Comparison of ENCODE assay signal across 8 mouse cellular contexts in the genomic region with DNA sequence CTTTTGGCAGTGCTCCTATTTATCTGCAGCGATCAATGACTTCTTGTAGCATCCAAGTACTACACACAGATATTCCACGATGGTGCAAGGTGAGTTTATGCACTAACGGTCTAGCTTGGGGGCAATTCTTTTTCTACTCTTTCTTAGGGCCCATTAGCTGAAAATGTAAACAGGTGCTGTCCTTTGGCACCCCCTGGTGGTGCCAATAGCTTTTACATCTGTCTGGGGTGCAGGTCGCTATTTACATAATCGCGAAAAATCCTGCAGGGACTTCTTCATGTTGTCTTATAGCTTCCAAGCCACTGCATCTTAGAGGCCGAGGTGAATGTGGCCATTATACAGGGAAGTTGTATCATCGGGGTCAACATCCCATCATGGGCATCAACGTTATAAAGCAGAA.
DNase-seq lines count a peak whose midpoint lies in the region; ATAC-seq and TF ChIP-seq lines count a peak whose summit lies in the region.

No protein-coding gene starts in this region.

- no peak overlapping the region for H3K4me2 ChIP-seq in kidney, embryonic 16.5 days (replicated peaks; ENCODE audit: low read depth, low read length)
- H3K4me2 ChIP-seq in embryonic facial prominence, embryonic 11.5 days (ENCODE audit: low read depth, low read length), result no peak overlapping the region
- 0 out of 2 replicates have a peak overlapping the region, but pooled peaks have one; percentile 5 for H3K4me2 ChIP-seq in heart, embryonic 16.5 days (ENCODE audit: low read depth, low read length)
- H3K4me2 ChIP-seq in midbrain, postnatal 0 days (ENCODE audit: low read depth, low read length, poor library complexity, severe bottlenecking), result no peak overlapping the region

- no peaks in the 10 kb centered on the region for H3K36me3 ChIP-seq in kidney, embryonic 16.5 days (ENCODE audit: insufficient read depth, low read length)
- no peaks in the 10 kb centered on the region for H3K36me3 ChIP-seq in embryonic facial prominence, embryonic 11.5 days (replicated peaks; ENCODE audit: control insufficient read depth, insufficient read depth, low read depth, low read length)
- no peaks in the 10 kb centered on the region for H3K36me3 ChIP-seq in heart, embryonic 16.5 days (ENCODE audit: control insufficient read depth, insufficient read depth)
- no peaks in the 10 kb centered on the region for H3K36me3 ChIP-seq in midbrain, postnatal 0 days (ENCODE audit: insufficient read depth, low read length)

- peak; percentile 72 for TF ChIP-seq CTCF in midbrain, postnatal 0 days (IDR thresholded peaks at IDR 0.05)

- H3K27me3 ChIP-seq in kidney, embryonic 16.5 days (ENCODE audit: insufficient read depth, low read length), result no peaks in the 10 kb centered on the region
- no peaks in the 10 kb centered on the region for H3K27me3 ChIP-seq in embryonic facial prominence, embryonic 11.5 days (ENCODE audit: control insufficient read depth, insufficient read depth, low read length)
- no peaks in the 10 kb centered on the region for H3K27me3 ChIP-seq in heart, embryonic 16.5 days (ENCODE audit: control insufficient read depth, insufficient read depth, low read length)
- no peaks in the 10 kb centered on the region for H3K27me3 ChIP-seq in midbrain, postnatal 0 days (ENCODE audit: insufficient read depth, low read length)

- H3K27ac ChIP-seq in kidney, embryonic 16.5 days (ENCODE audit: low read length), result no peak overlapping the region
- no peak overlapping the region for H3K27ac ChIP-seq in embryonic facial prominence, embryonic 11.5 days (replicated peaks; ENCODE audit: low read depth, low read length)
- H3K27ac ChIP-seq in heart, embryonic 16.5 days (ENCODE audit: low read length), result no peak overlapping the region
- no peak overlapping the region for H3K27ac ChIP-seq in midbrain, postnatal 0 days (ENCODE audit: low read depth, low read length)

- H3K4me3 ChIP-seq in kidney, embryonic 16.5 days (ENCODE audit: low read length), result no peak overlapping the region
- no peak overlapping the region for H3K4me3 ChIP-seq in embryonic facial prominence, embryonic 11.5 days (ENCODE audit: low read depth, low read length)
- no peak overlapping the region for H3K4me3 ChIP-seq in heart, embryonic 16.5 days (ENCODE audit: low read length)
- no peak overlapping the region for H3K4me3 ChIP-seq in midbrain, postnatal 0 days (ENCODE audit: low read depth, low read length)

- WGBS in kidney, embryonic 16.5 days, result 38% methylated on average over 9 of the region's 9 CpGs
- WGBS in embryonic facial prominence, embryonic 11.5 days, result 44% methylated on average over 9 of the region's 9 CpGs
- 29% methylated on average over 9 of the region's 9 CpGs for WGBS in heart, embryonic 16.5 days
- WGBS in midbrain, postnatal 0 days, result 35% methylated on average over 9 of the region's 9 CpGs

- no peak overlapping the region for H3K9ac ChIP-seq in kidney, embryonic 16.5 days (replicated peaks; ENCODE audit: low read length)
- H3K9ac ChIP-seq in embryonic facial prominence, embryonic 11.5 days (replicated peaks; ENCODE audit: low read length), result no peak overlapping the region
- H3K9ac ChIP-seq in heart, embryonic 16.5 days (ENCODE audit: low read length), result no peak overlapping the region
- H3K9ac ChIP-seq in midbrain, postnatal 0 days (replicated peaks; ENCODE audit: low read length, poor library complexity, severe bottlenecking), result no peak overlapping the region

- peaks cover 4% of the 10 kb centered on the region; the same call in 1 of the 2 replicates for H3K4me1 ChIP-seq in kidney, embryonic 16.5 days (ENCODE audit: insufficient read depth, low read length)
- H3K4me1 ChIP-seq in embryonic facial prominence, embryonic 11.5 days (ENCODE audit: control insufficient read depth, insufficient read depth, low read length), result no peaks in the 10 kb centered on the region
- no peaks in the 10 kb centered on the region for H3K4me1 ChIP-seq in heart, embryonic 16.5 days (ENCODE audit: control insufficient read depth, insufficient read depth, low read length)
- no peaks in the 10 kb centered on the region for H3K4me1 ChIP-seq in midbrain, postnatal 0 days (ENCODE audit: insufficient read depth, low read length)

- peak; percentile 63 for DNase-seq in kidney, adult 18-20 months
- peak; percentile 6 for DNase-seq in adrenal gland, adult 8-10 months
- peak; percentile 86 for DNase-seq in embryonic facial prominence, embryonic 11.5 days (ENCODE audit: low spot score)
- peak; percentile 55 to 61 for DNase-seq in layer of hippocampus, postnatal 36 days
- DNase-seq in midbrain, postnatal 0 days (ENCODE audit: low spot score), result peak; percentile 66

- H3K9me3 ChIP-seq in kidney, embryonic 16.5 days (ENCODE audit: low read length), result no peaks in the 10 kb centered on the region
- H3K9me3 ChIP-seq in embryonic facial prominence, embryonic 11.5 days (replicated peaks; ENCODE audit: control insufficient read depth, low read length), result no peaks in the 10 kb centered on the region
- no peaks in the 10 kb centered on the region for H3K9me3 ChIP-seq in heart, embryonic 16.5 days (replicated peaks; ENCODE audit: control insufficient read depth, low read length)
- no peaks in the 10 kb centered on the region for H3K9me3 ChIP-seq in midbrain, postnatal 0 days (ENCODE audit: low read length)

- ATAC-seq in kidney, embryonic 16.5 days (ENCODE audit: low FRiP score, low TSS enrichment), result no peak
- no peak for ATAC-seq in embryonic facial prominence, embryonic 11.5 days (replicated peaks; ENCODE audit: insufficient number of reproducible peaks, low FRiP score, low TSS enrichment, low read depth)
- no peak for ATAC-seq in heart, embryonic 16.5 days (replicated peaks; ENCODE audit: extremely low read depth, insufficient read depth, low FRiP score)
- ATAC-seq in midbrain, postnatal 0 days (ENCODE audit: low FRiP score), result no peak
- no peak for ATAC-seq in megakaryocyte, adult 5-6 weeks (ENCODE audit: poor library complexity, severe bottlenecking)

Comparison
In these comparisons a context has a peak if more than half of its experiments do, and no peak if none do; other contexts are left out.
1. DNase-seq: peak in every context shown above with its lines; median percentile 86 in embryonic facial prominence, embryonic 11.5 days; 66 in midbrain, postnatal 0 days; 63 in kidney, adult 18-20 months; 58 in layer of hippocampus, postnatal 36 days; 6 in adrenal gland, adult 8-10 months.